Mouse (Mus musculus) layer of hippocampus, postnatal 36 days (tissue): Measurements from ENCODE around the gene Cbr3. TPM values are rescaled to one million over a fixed set of nuclear protein-coding genes. Genes with fewer than 3 reads are reported as not detected.

Source experiments
- DNase-seq, 2 experiments: peaks; one replicate each; pipeline ENCODE4 v3.0.0; 2022
- total RNA-seq, 2 experiments: library from RNA; stranded (reverse); gene quantifications; 2 replicates each; pipeline ENCODE4 v1.2.3; 2021

Gene Cbr3
- total RNA-seq, 2 experiments from 2014 or later, result 18.2 to 19.8 TPM

- no peak for DNase-seq
These were observed 29.3 kb downstream of the Cbr3 start for GRCm38 (mm10) chr16:93712189-93712885.

GRCm38 (mm10) chr16:93712966-93713365 lies 30.0 kb downstream of the Cbr3 start:
- DNase-seq, result no peak

- DNase-seq, result peak in 1 of 2 experiments; percentile 32
These were observed 31.4 kb downstream of the Cbr3 start for GRCm38 (mm10) chr16:93714426-93714825.

GRCm38 (mm10) chr16:93715826-93716225 lies 32.8 kb downstream of the Cbr3 start:
- no peak for DNase-seq

GRCm38 (mm10) chr16:93717299-93717703 lies 34.3 kb downstream of the Cbr3 start:
- peak; percentile 65 to 73 for DNase-seq

- no peak for DNase-seq
These were observed 38.8 kb downstream of the Cbr3 start for GRCm38 (mm10) chr16:93721771-93722170.

- no peak for DNase-seq
These were observed 39.5 kb downstream of the Cbr3 start for GRCm38 (mm10) chr16:93722476-93722875.

- DNase-seq, result no peak
These were observed 42.6 kb downstream of the Cbr3 start for GRCm38 (mm10) chr16:93725417-93726144.

GRCm38 (mm10) chr16:93726186-93726585 lies 43.2 kb downstream of the Cbr3 start:
- DNase-seq, result no peak

GRCm38 (mm10) chr16:93728676-93729075 lies 45.7 kb downstream of the Cbr3 start:
- DNase-seq, result no peak

- DNase-seq, result peak; percentile 56 to 57
These were observed 47.0 kb downstream of the Cbr3 start for GRCm38 (mm10) chr16:93729801-93730721.

- DNase-seq, result no peak
These were observed 48.3 kb downstream of the Cbr3 start for GRCm38 (mm10) chr16:93731310-93731709.

- no peak for DNase-seq
These were observed 50.0 kb downstream of the Cbr3 start for GRCm38 (mm10) chr16:93732875-93733569.

- no peak for DNase-seq
These were observed 56.2 kb downstream of the Cbr3 start for GRCm38 (mm10) chr16:93739251-93739650.

Other genes starting within 250 kb of the Cbr3 start
- gene Setd4, start 79.2 kb upstream of the Cbr3 start, total RNA-seq, result 10 to 100 TPM; 10.1 to 13.8 TPM
- gene Cbr1, start 77.4 kb upstream of the Cbr3 start, total RNA-seq, result 10 to 100 TPM; 70.2 to 72.8 TPM
- 1 to 10 TPM; 2.8 to 4.1 TPM for gene Gm5678, start 55.1 kb upstream of the Cbr3 start, total RNA-seq
- gene Dop1b, start 28.7 kb downstream of the Cbr3 start, total RNA-seq, result 100 to 1,000 TPM; 104 to 114 TPM
- 10 to 100 TPM; 30.4 to 31.2 TPM for gene Morc3, start 148.9 kb downstream of the Cbr3 start, total RNA-seq
- under 1 TPM; 0.47 to 0.53 TPM for gene Chaf1b, start 200.7 kb downstream of the Cbr3 start, total RNA-seq